Mouse (Mus musculus) kidney, postnatal 0 days (tissue): Measurements from ENCODE around the gene Fkbp4. TPM values are rescaled to one million over a fixed set of nuclear protein-coding genes. Genes with fewer than 3 reads are reported as not detected.

Experiments
- ATAC-seq: fragments of 200-750 bp; cut with Nextera tagmentation; replicated peaks from 2 replicates; pipeline ENCODE4 v1.8.0; 2017; ENCODE audit warnings: low read depth, moderate number of reproducible peaks, moderate TSS enrichment, moderate library complexity; ENCODE audit not compliant: low FRiP score
- DNase-seq: peaks from one replicate; pipeline ENCODE4 v3.0.0-alpha.2; 2016; ENCODE audit warnings: low spot score
- H3K27ac ChIP-seq: fragments of 300-500 bp; sonication (generic); 2 replicates; pipeline ENCODE4 v1.5.1; 2014; ENCODE audit warnings: mild to moderate bottlenecking
- H3K27me3 ChIP-seq: fragments of 300-500 bp; sonication (generic); 2 replicates; pipeline ENCODE4 v1.6.1; 2014; ENCODE audit warnings: low read length, mixed read lengths; ENCODE audit not compliant: insufficient read depth
- H3K36me3 ChIP-seq: fragments of 300-500 bp; sonication (generic); 2 replicates; pipeline ENCODE4 v1.6.1; 2014; ENCODE audit warnings: low read length, mixed read lengths; ENCODE audit not compliant: insufficient read depth
- H3K4me1 ChIP-seq: fragments of 300-500 bp; sonication (generic); replicated peaks from 2 replicates; pipeline ENCODE4 v1.6.1; 2014; ENCODE audit warnings: antibody characterized with exemption, low read length, mixed read lengths; ENCODE audit not compliant: insufficient read depth
- H3K4me2 ChIP-seq: fragments of 300-500 bp; sonication (generic); 2 replicates; pipeline ENCODE4 v1.6.1; 2014; ENCODE audit warnings: mild to moderate bottlenecking, low read length, moderate library complexity, mixed read lengths
- H3K4me3 ChIP-seq: fragments of 300-500 bp; sonication (generic); replicated peaks from 2 replicates; pipeline ENCODE4 v1.5.1; 2014; ENCODE audit warnings: low read depth, low read length
- H3K9ac ChIP-seq: fragments of 300-500 bp; sonication (generic); 2 replicates; pipeline ENCODE4 v1.6.1; 2014; ENCODE audit warnings: low read depth, low read length
- H3K9me3 ChIP-seq: fragments of 300-500 bp; sonication (generic); replicated peaks from 2 replicates; pipeline ENCODE4 v1.6.1; 2016; ENCODE audit warnings: low read length, inconsistent platforms, mixed read lengths
- CTCF ChIP-seq: IDR thresholded peaks from 2 replicates; pipeline ENCODE4 v1.5.1; 2016; ENCODE audit warnings: antibody characterized with exemption, low read depth, mild to moderate bottlenecking, moderate library complexity
- WGBS: fragments of 180-500 bp; shearing (Covaris S2); extraction: QIAGEN DNeasy Blood & Tissue Kit; methylation state at CpG from one replicate; pipeline ENCODE4 v1.1.7; 2014; 5-methylcytosine and 5-hydroxymethylcytosine counted together
- polyA plus RNA-seq: library from polyadenylated mRNA; unstranded; fragments of >200 nt; fragmentation: Nextera tagmentation; extraction: Ambion mirVana; gene quantifications from 2 replicates; pipeline ENCODE4 v1.2.1, GENCODE M21; 2015

The Fkbp4 gene
- polyA plus RNA-seq, 1 experiment from 2014 or later: 286 TPM

GRCm38 (mm10) chr6:128460321-128460720 lies 21.8 kb upstream of the Fkbp4 start:
- no peak for TF ChIP-seq CTCF
- Histone ChIP-seq H3K4me3 (no peak overlapping the region), H3K27me3 (no peaks in the 10 kb centered on the region), H3K4me2 (no peak overlapping the region), H3K4me1 (no peaks in the 10 kb centered on the region), H3K36me3 (no peaks in the 10 kb centered on the region), H3K27ac (no peak overlapping the region), H3K9me3 (no peaks in the 10 kb centered on the region), H3K9ac (no peak overlapping the region)
- DNase-seq (no peak), ATAC-seq (no peak)
- WGBS: 28% methylated on average over 2 of the region's 2 CpGs

GRCm38 (mm10) chr6:128457186-128457585 lies 18.7 kb upstream of the Fkbp4 start:
- no peaks in the 10 kb centered on the region for H3K4me1 ChIP-seq
- TF ChIP-seq CTCF: no peak
- H3K9ac ChIP-seq: no peak overlapping the region
- no peaks in the 10 kb centered on the region for H3K27me3 ChIP-seq
- DNase-seq: no peak
- ATAC-seq: no peak
- no peaks in the 10 kb centered on the region for H3K9me3 ChIP-seq
- H3K4me2 ChIP-seq: no peak overlapping the region
- H3K36me3 ChIP-seq: no peaks in the 10 kb centered on the region
- no peak overlapping the region for H3K4me3 ChIP-seq
- no peak overlapping the region for H3K27ac ChIP-seq
- 83% methylated on average over 5 of the region's 5 CpGs for WGBS

GRCm38 (mm10) chr6:128455835-128456605 lies 17.5 kb upstream of the Fkbp4 start:
- ATAC-seq (no peak), DNase-seq (no peak)
- H3K4me3 ChIP-seq: no peak overlapping the region
- H3K9ac ChIP-seq: no peak overlapping the region
- WGBS: 56% methylated on average over 12 of the region's 12 CpGs
- no peak overlapping the region for H3K4me2 ChIP-seq
- H3K9me3 ChIP-seq: no peaks in the 10 kb centered on the region
- H3K27me3 ChIP-seq: no peaks in the 10 kb centered on the region
- H3K36me3 ChIP-seq: no peaks in the 10 kb centered on the region
- no peak for TF ChIP-seq CTCF
- no peak overlapping the region for H3K27ac ChIP-seq
- H3K4me1 ChIP-seq: no peaks in the 10 kb centered on the region

GRCm38 (mm10) chr6:128447063-128447462 lies 8.6 kb upstream of the Fkbp4 start:
- Histone ChIP-seq H3K27me3 (no peaks in the 10 kb centered on the region), H3K4me3 (no peak overlapping the region), H3K36me3 (0 out of 2 replicates have a peak, but pooled peaks cover 4% of the 10 kb centered on the region), H3K9me3 (no peaks in the 10 kb centered on the region), H3K4me1 (no peaks in the 10 kb centered on the region), H3K27ac (no peak overlapping the region), H3K4me2 (no peak overlapping the region), H3K9ac (no peak overlapping the region)
- no peak for DNase-seq
- 95% methylated on average over 5 of the region's 5 CpGs for WGBS
- TF ChIP-seq CTCF: no peak
- ATAC-seq: no peak

- peak; percentile 87 for TF ChIP-seq CTCF
- peak; percentile 89 for DNase-seq
- Histone ChIP-seq H3K36me3 (0 out of 2 replicates have a peak, but pooled peaks cover 4% of the 10 kb centered on the region), H3K4me1 (no peaks in the 10 kb centered on the region), H3K9me3 (no peaks in the 10 kb centered on the region), H3K27me3 (no peaks in the 10 kb centered on the region), H3K9ac (no peak overlapping the region), H3K4me2 (peak overlapping the region; percentile 43), H3K4me3 (peak overlapping the region; percentile 5; the same call in 1 of the 2 replicates), H3K27ac (no peak overlapping the region)
- peak; percentile 79 for ATAC-seq
- WGBS: 11% methylated on average over 14 of the region's 14 CpGs
These were observed 7.5 kb upstream of the Fkbp4 start for GRCm38 (mm10) chr6:128445761-128446535.

- no peak overlapping the region for H3K9ac ChIP-seq
- H3K27ac ChIP-seq: no peak overlapping the region
- peaks cover 11% of the 10 kb centered on the region; the same call in 1 of the 2 replicates for H3K36me3 ChIP-seq
- no peaks in the 10 kb centered on the region for H3K27me3 ChIP-seq
- H3K9me3 ChIP-seq: no peaks in the 10 kb centered on the region
- TF ChIP-seq CTCF: 0 out of 2 replicates have a peak, but pooled peaks have one; percentile 9
- no peak overlapping the region for H3K4me3 ChIP-seq
- DNase-seq (no peak), ATAC-seq (no peak)
- 96% methylated on average over 2 of the region's 2 CpGs for WGBS
- H3K4me2 ChIP-seq: no peak overlapping the region
- 0 out of 2 replicates have a peak, but pooled peaks cover 9% of the 10 kb centered on the region for H3K4me1 ChIP-seq
These were observed 1.8 kb upstream of the Fkbp4 start for GRCm38 (mm10) chr6:128440238-128440637.
